Mouse (Mus musculus) stomach, embryonic 16.5 days (tissue): Measurements from ENCODE around the gene Hook1. TPM values are rescaled to one million over a fixed set of nuclear protein-coding genes. Genes with fewer than 3 reads are reported as not detected.

Experiments used
- ATAC-seq: fragments of 200-750 bp; cut with Nextera tagmentation; 2 replicates; pipeline ENCODE4 v1.8.0; 2017; ENCODE audit warnings: moderate number of reproducible peaks, moderate TSS enrichment; ENCODE audit not compliant: insufficient read depth, low FRiP score
- H3K27ac ChIP-seq: fragments of 300-500 bp; sonication (generic); 2 replicates; pipeline ENCODE4 v1.5.1; 2014; ENCODE audit warnings: low read length
- H3K27me3 ChIP-seq: fragments of 300-500 bp; sonication (generic); 2 replicates; pipeline ENCODE4 v1.6.1; 2014; ENCODE audit warnings: low read length, control low read depth, mixed read lengths; ENCODE audit not compliant: control insufficient read depth, insufficient read depth
- H3K36me3 ChIP-seq: fragments of 300-500 bp; sonication (generic); 2 replicates; pipeline ENCODE4 v1.6.1; 2014; ENCODE audit warnings: low read length; ENCODE audit not compliant: control insufficient read depth, insufficient read depth
- H3K4me1 ChIP-seq: fragments of 300-500 bp; sonication (generic); 2 replicates; pipeline ENCODE4 v1.6.1; 2014; ENCODE audit warnings: low read length, control low read depth, mixed read lengths; ENCODE audit not compliant: control insufficient read depth, insufficient read depth
- H3K4me2 ChIP-seq: fragments of 300-500 bp; sonication (generic); 2 replicates; pipeline ENCODE4 v1.6.1; 2014; ENCODE audit warnings: low read depth, low read length, mixed read lengths
- H3K4me3 ChIP-seq: fragments of 300-500 bp; sonication (generic); replicated peaks from 2 replicates; pipeline ENCODE4 v1.5.1; 2014; ENCODE audit warnings: mild to moderate bottlenecking, low read length
- H3K9ac ChIP-seq: fragments of 300-500 bp; sonication (generic); 2 replicates; pipeline ENCODE4 v1.6.1; 2014; ENCODE audit warnings: low read length
- H3K9me3 ChIP-seq: fragments of 300-500 bp; sonication (generic); replicated peaks from 2 replicates; pipeline ENCODE4 v1.6.1; 2016; ENCODE audit warnings: low read length, control low read depth; ENCODE audit not compliant: control insufficient read depth
- WGBS: fragments of 180-500 bp; shearing (Covaris S2); extraction: QIAGEN DNeasy Blood & Tissue Kit; methylation state at CpG from one replicate; pipeline ENCODE4 v1.1.7; 2014; 5-methylcytosine and 5-hydroxymethylcytosine counted together
- polyA plus RNA-seq: library from polyadenylated mRNA; unstranded; fragments of >200 nt; fragmentation: Nextera tagmentation; extraction: Ambion mirVana; gene quantifications from 2 replicates; pipeline ENCODE4 v1.2.1, GENCODE M21; 2015

The Hook1 gene
- 21.8 and 26.4 TPM in 2 replicates for polyA plus RNA-seq

DNA sequence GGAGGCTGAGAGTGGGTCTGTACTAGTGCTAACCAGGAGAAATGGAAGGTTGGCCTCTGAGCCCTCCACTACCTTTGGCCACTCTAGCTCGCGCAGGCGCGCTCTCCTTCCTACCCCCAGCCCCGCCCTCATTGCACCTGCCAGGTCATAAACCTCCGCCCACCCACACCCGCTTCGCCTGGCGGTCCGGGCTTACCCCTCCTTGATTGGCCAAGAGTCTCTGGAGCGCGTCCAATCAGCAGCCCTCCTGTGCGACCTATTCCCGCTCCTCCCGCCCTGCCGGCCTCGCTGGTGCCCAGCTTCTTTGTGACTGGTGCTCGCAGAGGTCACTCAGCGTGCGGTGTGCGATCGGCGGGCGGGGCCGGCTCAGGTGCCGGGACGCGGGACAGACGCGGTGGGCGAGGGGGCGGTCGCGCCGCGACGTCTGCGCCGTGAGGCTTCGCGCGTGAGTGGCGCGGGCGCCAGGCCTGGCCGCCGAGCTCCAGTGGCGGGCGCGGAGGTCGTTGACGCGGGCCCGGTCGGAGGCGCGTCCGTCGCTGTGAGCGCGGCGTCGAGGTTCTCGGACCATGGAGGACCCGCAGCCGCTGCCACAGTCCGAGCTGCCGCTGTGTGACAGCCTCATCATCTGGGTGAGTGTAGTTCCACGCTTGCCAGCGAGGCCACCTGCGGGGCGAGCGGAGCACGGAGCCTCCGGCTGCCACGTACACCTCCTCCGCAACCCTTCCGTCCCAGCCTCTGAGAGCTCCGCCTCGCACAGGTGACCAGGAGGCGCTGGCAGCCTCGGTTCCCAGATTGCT, at the start of gene Hook1:
Hook1 (plus strand) TSS at position 313 of the 797 bp plus-strand sequence.
- Histone ChIP-seq H3K4me2 (peak within 1 kb of the TSS; percentile 85), H3K27ac (peak within 1 kb of the TSS; percentile 64; the same call in 1 of the 2 replicates), H3K27me3 (no peaks in the 10 kb centered on the region), H3K36me3 (no peaks in the 10 kb centered on the region), H3K9me3 (no peaks in the 10 kb centered on the region), H3K4me1 (no peaks in the 10 kb centered on the region), H3K9ac (peak within 1 kb of the TSS; percentile 82), H3K4me3 (peak within 1 kb of the TSS; percentile 71)
- WGBS: under 1% methylated on average over 82 of the region's 82 CpGs
- peak; percentile 100 for ATAC-seq

DNA sequence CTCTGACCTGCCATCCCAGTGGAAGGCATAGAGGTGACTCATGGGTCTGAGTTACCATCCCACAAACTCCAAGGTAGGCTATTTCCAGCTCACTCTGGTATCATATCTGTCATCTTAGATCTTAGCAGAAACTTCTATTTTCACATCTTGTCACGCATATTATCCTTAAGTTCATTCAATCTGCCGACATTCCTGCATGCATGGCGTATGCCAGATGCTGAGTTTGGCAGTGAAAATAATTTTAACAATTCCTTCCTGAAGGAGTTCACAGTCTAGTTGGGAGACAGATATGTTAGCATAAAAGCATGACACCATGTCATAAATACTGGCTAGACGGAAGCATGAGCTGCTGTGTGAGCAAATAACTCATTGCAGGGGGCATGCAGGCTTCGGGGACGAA, 49.3 kb upstream of the Hook1 start:
- 0 out of 2 replicates have a peak, but pooled peaks cover 6% of the 10 kb centered on the region for H3K4me1 ChIP-seq
- 62% methylated on average over 6 of the region's 6 CpGs for WGBS
- no peak overlapping the region for H3K9ac ChIP-seq
- no peak overlapping the region for H3K4me3 ChIP-seq
- no peaks in the 10 kb centered on the region for H3K36me3 ChIP-seq
- H3K27me3 ChIP-seq: no peaks in the 10 kb centered on the region
- no peak overlapping the region for H3K27ac ChIP-seq
- ATAC-seq: no peak
- no peak overlapping the region for H3K4me2 ChIP-seq
- no peaks in the 10 kb centered on the region for H3K9me3 ChIP-seq

DNA sequence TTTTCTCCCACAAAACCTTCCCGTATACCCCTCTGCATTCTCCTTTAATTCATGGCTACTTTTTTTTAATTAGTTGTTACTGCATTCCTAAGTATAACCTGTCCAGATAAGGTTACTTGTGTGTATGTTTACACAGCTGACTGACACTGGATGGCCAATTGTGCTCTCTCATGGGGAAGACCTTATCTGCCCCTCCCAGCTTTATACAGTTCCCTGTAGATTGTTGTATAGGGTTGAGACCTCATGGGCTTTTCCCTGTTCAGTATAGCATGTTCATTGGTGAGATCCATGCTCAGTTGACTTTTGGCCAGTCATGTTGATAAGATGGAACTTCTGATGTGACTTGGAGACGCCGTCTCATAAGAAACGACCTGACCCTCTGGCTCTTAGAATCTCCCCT, 46.6 kb upstream of the Hook1 start:
- no peak for ATAC-seq
- 62% methylated on average over 4 of the region's 4 CpGs for WGBS

GRCm38 (mm10) chr4:95924210-95925184, 42.5 kb upstream of the Hook1 start:
- peak; percentile 44; the same call in 1 of the 2 replicates for ATAC-seq

More for the DNA sequence above, 46.6 kb upstream of the Hook1 start:
- Histone ChIP-seq H3K9me3 (no peaks in the 10 kb centered on the region), H3K27ac (no peak overlapping the region), H3K4me3 (no peak overlapping the region), H3K4me2 (no peak overlapping the region), H3K9ac (no peak overlapping the region), H3K27me3 (no peaks in the 10 kb centered on the region), H3K36me3 (no peaks in the 10 kb centered on the region), H3K4me1 (0 out of 2 replicates have a peak, but pooled peaks cover 6% of the 10 kb centered on the region)

DNA sequence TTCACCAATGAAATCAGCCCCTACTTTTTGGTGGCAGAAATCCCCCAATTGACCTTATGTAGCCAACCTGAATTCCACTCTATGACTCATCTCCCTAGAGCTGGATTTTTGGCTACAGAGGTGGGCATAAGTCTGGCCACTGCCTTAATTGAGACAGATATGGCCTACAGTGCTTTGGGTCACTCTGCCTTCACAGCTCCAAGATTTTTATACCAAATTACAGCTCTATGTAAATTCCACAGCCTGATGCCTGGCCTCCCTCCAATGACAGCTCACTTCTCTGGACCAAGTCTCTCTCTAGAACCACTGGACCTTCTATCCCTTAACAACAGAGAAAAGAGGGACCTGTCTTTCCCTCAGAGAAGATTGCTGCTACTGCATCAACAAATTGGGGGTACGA, 38.2 kb upstream of the Hook1 start:
- H3K9me3 ChIP-seq: no peaks in the 10 kb centered on the region
- no peak for ATAC-seq
- no peak overlapping the region for H3K4me3 ChIP-seq
- no peak overlapping the region for H3K27ac ChIP-seq
- H3K4me2 ChIP-seq: no peak overlapping the region
- H3K27me3 ChIP-seq: no peaks in the 10 kb centered on the region
- WGBS: 95% methylated on average over 1 of the region's 1 CpGs
- H3K4me1 ChIP-seq: no peaks in the 10 kb centered on the region
- no peak overlapping the region for H3K9ac ChIP-seq
- no peaks in the 10 kb centered on the region for H3K36me3 ChIP-seq

More at GRCm38 (mm10) chr4:95924210-95925184, 42.5 kb upstream of the Hook1 start:
- Histone ChIP-seq H3K9ac (no peak overlapping the region), H3K4me1 (no peaks in the 10 kb centered on the region), H3K36me3 (no peaks in the 10 kb centered on the region), H3K9me3 (no peaks in the 10 kb centered on the region), H3K4me2 (no peak overlapping the region), H3K27me3 (no peaks in the 10 kb centered on the region), H3K27ac (no peak overlapping the region), H3K4me3 (no peak overlapping the region)
- WGBS: 14% methylated on average over 7 of the region's 7 CpGs

DNA sequence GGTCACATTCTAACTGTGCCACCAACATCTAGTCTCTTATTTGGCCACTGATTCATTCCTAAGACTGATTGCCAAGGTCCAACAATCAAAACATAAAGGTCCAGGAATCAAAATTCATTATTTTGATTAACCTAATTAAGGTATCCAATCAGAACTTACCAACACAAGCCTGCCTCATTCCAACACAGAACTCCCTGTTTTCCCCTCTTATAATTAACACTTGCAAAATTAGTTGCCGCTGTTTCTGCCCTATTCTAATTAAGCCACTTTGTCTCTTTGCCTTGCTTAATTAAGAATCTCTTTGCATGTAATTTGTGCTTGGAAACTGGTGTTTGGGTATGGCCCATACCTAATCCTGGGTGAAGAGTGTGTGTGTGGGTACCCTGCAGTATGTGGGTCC, 37.1 kb upstream of the Hook1 start:
- Histone ChIP-seq H3K4me3 (no peak overlapping the region), H3K9me3 (no peaks in the 10 kb centered on the region)
- 80% methylated on average over 1 of the region's 1 CpGs for WGBS

GRCm38 (mm10) chr4:95931331-95931730, 35.7 kb upstream of the Hook1 start:
- H3K27ac ChIP-seq: no peak overlapping the region
- H3K4me1 ChIP-seq: no peaks in the 10 kb centered on the region
- H3K4me3 ChIP-seq: no peak overlapping the region
- H3K9ac ChIP-seq: no peak overlapping the region
- no peaks in the 10 kb centered on the region for H3K9me3 ChIP-seq
- H3K27me3 ChIP-seq: no peaks in the 10 kb centered on the region
- no peaks in the 10 kb centered on the region for H3K36me3 ChIP-seq
- 46% methylated on average over 2 of the region's 2 CpGs for whole genome bisulfite sequencing
- no peak overlapping the region for H3K4me2 ChIP-seq
- ATAC-seq: peak; percentile 50; the same call in 1 of the 2 replicates

More for the DNA sequence above, 37.1 kb upstream of the Hook1 start:
- H3K27me3 ChIP-seq: no peaks in the 10 kb centered on the region
- ATAC-seq: no peak
- no peak overlapping the region for H3K4me2 ChIP-seq
- H3K4me1 ChIP-seq: no peaks in the 10 kb centered on the region
- no peaks in the 10 kb centered on the region for H3K36me3 ChIP-seq
- H3K27ac ChIP-seq: no peak overlapping the region
- no peak overlapping the region for H3K9ac ChIP-seq

GRCm38 (mm10) chr4:95933801-95934356, 33.2 kb upstream of the Hook1 start:
- Histone ChIP-seq H3K4me1 (no peaks in the 10 kb centered on the region), H3K4me2 (no peak overlapping the region), H3K9ac (no peak overlapping the region), H3K27ac (no peak overlapping the region), H3K27me3 (no peaks in the 10 kb centered on the region), H3K4me3 (no peak overlapping the region), H3K9me3 (no peaks in the 10 kb centered on the region), H3K36me3 (no peaks in the 10 kb centered on the region)
- ATAC-seq: no peak
- WGBS: 79% methylated on average over 9 of the region's 9 CpGs
